Mouse (Mus musculus) R1 (cell line): Measurements from ENCODE around the gene Fhl5.
"Not testable (repeated sequence)": the region's sequence is repeated elsewhere in the genome, so short reads cannot be mapped to it uniquely, and the experiment has no call there.

Experiments used
- DNase-seq: peaks from one replicate; pipeline ENCODE4 v3.0.0-alpha.2; 2018; ENCODE audit warnings: low read depth, low spot score

Fhl5 gene

DNA sequence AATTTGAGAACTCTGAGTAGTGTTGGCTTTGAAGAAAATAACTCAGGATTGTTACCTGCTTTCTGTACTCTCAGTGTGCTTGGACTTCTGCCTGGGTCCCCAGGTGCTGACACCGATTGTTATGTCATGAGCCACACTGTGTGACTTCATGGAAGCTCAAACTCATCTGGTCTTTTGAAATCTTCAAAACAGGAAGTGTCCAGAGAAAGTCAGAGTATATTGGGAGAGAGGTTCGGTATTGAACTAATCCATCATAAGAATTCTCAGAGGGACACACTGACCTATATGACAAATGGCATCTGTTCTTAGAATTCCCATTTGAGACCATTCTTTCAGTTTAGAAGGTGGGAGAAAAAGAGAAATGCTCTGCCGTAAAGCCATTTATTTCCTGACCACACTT is at the start of gene Fhl5:
Fhl5 (minus strand) TSS at position 101 of the 400 bp plus-strand sequence.
- DNase-seq, result no peak

DNA sequence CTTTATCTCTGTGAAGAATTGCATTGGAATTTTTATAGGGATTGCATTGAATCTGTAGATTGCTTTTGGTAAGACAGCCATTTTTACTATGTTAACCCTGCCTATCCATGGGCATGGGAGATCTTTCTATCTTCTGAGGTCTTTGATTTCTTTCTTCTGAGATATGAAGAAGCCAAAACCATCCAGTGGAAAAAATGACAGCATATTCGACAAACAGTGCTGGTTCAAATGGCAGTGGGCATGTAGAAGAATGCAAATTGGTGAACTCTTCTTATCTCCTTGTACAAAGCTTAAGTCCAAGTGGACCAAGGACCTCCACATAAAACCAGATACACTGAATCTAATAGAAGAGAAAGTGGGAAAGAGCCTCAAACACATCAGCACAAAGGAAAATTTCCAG is 42.3 kb upstream of the Fhl5 start:
- not testable (repeated sequence) for DNase-seq

DNA sequence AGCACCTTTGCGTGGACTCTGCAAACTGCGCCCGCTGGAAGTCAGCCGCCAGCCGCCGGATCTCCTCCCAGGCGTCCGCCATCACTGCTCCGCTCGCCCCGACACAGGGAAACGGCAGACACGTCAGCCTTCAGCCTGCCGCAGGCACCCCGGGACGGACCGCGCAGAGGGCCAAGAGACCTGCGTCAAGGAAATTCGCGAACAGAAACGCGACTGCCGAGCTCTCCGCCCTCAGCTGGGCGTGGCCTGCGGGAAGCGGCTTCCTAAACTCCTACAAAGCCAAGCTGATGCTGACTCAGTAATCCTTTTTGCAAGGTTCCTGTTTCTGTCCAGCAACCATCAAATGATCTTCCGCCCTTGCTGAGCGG is 39.0 kb upstream of the Fhl5 start, which contains the start of gene Ufl1:
Ufl1 (minus strand) TSS at position 151 of the 368 bp plus-strand sequence.
- DNase-seq, result peak; percentile 95

DNA sequence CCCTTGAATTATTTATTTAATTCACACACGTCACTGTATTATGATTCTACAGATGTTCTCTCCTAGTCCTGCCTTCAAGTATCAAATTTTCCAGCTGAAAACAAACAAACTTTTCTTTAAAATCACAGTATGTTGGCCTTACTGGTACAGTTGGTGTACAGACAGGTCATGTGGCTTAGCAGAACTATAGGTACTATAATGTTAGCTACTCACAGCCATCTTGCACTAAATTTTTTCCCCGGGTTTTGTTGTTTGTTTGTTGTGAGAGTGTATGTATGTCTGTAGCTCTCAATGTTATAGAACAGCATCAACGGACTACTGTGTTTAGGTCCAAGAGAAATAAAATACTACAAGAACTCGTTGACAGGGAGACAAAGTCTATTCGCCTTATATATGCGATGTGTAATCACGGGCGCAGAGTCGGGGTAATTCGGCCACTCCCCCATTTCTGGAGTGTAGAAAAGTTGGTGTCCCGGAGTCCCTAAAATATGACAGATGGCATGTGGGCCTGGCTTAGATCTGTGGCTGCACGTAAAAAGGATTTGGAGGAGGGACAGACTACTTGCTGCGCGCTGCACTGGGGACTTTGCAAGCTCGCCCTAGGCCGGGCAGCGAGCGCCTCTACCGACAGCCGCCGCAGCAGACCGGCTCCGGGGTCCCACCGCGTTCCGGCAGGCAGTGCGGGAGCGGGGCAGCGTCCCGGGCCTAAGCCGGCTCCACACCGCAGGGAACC is 38.4 kb upstream of the Fhl5 start:
- peak; percentile 68 for DNase-seq

DNA sequence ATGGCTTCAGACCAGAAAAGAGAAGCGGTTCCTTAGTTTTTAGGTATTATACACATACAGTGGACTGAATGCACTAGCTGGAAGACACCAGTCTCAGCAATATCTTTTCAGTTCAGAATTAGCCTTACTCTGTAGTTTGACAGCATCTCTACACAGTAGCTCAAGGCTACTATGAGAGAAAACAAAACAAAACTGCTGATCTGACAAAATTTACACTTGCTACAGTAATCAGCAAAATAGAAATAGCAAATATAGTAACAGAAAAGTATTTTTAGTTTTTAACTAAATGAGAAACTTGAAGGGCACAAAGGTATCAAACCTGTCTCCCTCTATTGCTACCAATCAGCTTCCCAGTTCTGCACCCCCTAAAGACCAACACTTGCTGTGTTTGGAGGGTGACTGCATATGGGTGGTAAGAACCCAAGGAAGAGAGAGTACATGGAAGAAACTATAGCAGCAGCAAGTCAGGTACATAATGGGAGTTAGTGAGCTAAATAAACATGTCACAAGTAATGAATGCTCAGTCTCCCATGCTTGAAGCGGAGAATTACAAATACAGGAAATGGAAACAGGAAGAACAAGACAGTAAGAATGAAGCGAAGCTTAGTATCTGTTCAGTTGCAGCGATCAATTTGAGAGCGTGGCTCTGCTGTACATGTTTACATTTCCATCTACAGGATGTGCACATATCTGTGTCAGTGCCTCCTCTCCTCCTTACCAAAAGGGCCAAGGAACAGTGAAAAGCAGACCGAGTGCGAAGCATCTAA is 30.4 kb upstream of the Fhl5 start:
- no peak for DNase-seq

DNA sequence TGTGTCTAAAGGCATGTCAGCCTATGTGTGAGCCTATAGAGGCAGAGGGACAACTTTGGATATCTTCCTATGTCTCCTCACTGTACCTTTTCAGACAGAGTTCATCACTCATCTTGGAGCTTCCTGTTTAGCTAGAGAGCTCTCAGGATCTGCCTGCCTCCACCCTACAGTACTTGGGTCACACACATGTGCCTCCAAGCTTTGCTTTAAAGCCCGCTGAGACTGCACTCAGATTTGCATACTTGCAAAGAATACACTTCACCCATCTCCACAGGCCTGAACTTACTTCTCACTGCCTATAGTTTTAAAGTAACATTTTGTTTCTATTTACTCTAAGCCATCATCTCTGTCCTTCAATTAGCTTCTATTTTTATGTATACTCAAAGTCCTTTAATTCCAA is 29.2 kb upstream of the Fhl5 start:
- no peak for DNase-seq

DNA sequence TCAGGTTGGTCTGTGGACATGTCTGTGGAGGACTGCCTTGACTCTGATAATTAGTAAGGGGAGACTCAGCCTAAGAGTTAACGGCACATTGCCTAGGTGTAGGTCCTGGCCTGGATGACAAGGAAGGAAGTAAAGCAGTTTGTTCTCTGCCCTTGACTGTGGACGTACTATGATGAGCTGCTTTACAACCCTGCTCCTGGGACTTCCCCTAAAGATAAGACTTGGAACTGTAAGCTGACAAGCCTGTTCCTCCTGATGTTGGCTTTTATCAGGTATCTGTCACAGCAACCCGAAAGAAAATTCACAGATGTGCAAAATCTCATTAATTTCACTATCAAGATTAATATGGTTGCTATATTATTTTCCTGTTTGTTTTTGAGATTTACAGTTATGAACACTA is 24.5 kb upstream of the Fhl5 start:
- no peak for DNase-seq

DNA sequence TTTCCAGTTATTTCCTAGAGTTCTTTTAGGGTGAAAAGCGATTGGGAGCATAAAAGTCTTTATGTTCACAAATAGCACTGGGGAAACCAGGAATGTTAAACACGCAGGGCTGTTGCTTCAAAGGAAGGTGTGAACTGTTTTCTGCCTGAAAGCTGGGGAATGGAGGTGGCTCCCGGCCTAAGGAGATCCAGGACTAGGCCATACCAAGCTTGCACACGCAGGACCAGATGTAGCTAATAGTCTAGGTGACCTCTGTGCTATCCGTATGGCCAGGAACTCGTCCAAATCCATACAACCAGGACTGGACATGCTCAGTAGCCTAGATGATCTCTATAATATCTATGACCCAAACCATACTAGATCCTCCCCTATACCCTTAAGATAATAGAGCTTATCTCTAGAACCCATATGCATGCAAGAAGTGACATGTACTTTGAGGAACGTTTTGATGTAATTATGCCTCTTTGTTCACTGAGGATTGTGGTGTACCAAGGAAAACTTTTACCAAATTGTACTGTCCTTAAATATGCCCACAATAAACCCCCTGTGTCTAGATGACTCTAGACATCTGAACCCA is 15.2 kb upstream of the Fhl5 start:
- no peak for DNase-seq

DNA sequence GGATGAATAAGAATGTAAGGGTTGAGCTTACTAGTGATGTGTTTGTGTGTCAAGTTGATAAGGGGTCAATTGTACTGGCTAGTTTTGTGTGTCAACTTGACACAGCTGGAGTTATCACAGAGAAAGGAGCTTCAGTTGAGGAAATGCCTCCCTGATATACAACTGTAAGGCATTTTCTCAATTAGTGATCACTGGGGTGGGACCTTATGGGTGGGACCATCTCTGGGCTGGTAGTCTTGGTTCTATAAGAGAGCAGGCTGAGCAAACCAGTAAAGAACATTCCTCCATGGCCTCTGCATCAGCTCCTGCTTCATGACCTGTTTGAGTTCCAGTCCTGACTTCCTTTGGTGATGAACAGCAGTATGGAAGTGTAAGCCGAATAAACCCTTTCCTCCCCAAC is 7.0 kb downstream of the Fhl5 start:
- not testable (repeated sequence) for DNase-seq

DNA sequence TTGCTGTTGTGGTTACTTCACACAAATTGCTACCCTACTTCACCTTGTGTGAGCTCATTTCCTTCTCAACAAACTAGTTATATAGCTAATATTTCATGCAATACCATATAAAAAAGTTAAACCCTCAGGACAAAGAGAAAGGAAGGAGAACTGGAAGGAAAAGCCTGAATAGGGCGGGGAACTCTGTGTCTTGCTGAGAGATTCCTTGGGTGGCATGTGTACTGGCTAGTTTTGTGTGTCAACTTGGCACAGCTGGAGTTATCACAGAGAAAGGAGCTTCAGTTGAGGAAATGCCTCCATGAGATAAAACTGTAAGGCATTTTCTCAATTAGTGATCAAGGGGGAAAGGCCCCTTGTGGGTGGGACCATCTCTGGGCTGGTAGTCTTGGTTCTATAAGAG is 8.9 kb downstream of the Fhl5 start:
- DNase-seq, result not testable (repeated sequence)

DNA sequence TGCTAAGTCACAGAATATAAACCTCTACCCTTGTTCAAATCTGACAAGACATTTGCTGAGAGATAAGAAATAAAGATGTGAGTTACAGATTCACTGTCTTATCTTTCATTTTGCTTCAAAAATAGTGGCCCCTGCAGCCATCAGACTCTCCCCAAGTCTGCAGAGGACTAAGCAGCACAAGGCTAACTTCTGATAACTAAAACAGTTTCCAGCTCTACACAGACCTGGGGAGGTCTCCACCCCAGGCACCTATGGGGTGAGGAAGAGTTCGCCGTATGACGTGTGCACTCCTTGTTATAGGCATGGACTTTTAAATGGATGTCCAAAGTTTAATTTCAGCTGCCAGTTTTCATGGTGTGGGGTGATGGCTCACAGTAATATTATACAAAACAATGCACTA is 10.1 kb downstream of the Fhl5 start:
- no peak for DNase-seq

DNA sequence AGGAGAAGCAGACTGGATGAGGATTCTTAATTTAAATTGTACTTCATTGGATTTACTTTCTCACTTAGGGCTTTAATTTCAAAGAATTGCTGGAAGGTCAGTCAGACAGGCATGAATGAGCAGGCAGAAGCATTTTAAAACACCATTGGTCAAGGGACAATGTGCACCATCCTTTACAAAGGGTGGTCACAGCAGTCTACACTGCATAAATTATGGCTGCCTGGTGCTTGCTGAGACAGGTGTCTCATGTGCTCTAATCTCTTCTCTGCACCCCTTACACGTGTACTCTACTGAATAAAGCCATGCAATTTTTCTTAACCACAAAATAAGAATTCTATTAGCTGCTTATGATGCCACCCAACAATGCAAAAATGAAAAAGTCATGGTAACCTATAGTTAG is 15.1 kb downstream of the Fhl5 start:
- peak; percentile 3 for DNase-seq

DNA sequence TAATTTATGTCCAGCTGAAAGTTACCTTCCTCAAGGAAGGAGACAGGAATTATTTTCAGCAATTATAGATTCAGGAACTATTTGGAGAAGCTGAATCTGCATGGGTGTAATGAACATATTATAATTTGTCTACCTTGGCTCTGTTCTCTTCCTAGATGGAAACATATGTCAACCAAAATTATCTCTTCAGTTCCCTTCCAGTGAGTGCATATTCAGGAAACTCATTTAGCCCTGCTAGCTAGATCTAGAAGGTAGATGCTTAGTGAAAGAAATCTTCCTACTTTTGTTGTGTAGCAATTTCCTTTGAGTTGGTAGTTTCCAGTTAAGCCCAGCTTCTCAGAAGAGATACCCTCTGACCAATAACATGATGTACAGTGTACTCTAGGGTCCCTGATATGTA is 20.7 kb downstream of the Fhl5 start:
- DNase-seq, result no peak

DNA sequence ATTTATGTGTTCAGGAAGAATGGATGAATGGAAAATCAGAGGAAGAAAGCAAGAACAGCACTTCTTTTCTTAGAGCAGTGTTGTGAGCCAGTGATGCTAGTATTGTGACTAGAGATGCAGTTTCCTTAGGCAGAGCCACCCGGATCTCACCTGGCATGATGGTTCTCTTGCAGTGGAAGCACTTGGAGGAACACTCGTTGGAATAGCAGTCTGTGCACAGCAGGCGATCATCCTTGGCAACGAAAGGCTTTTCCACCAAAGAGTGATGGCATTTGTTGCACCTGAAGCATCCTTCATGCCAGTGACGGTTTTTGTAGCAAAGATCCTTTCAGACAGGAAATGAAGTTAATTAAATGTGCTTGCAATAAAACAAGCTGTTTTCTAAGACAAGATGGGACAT is 29.2 kb downstream of the Fhl5 start:
- no peak for DNase-seq

DNA sequence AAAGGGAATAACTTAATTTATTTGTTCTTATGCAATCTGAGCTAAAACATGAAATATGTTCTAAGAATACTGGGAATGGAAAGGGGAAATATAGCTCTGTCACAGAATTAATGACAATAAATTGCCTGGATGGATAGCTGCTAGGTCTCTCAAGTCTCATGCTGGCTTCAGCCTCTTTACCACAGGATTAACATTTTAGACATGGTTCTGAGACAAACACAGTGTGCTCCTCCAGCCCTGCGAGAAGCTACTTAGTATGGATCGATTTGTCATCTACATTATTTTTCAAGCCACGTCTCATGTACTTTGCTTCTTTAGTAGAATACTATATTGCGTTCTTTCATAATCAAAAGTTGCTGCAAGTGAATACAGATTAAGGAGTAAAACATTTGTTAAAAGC is 36.5 kb downstream of the Fhl5 start:
- no peak for DNase-seq

DNA sequence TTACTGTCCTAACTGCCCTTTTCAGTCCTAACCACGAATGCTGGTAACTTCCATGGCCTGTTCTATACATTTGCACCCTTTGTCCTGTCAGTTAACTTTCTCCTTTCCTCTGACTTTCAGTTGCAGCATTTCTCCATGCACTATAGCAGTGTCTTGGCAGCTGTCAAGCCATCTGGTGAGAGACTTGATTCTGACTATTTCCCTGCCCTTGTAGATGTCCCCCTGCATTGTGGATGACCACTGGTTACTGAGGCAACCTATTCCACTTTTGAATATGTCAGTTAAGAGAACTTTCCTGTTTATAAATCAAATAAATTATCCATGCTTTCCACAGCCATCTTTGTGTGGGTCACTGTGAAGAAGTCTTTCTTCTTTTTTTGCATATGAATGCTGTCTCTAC is 45.4 kb downstream of the Fhl5 start:
- DNase-seq, result no peak

DNA sequence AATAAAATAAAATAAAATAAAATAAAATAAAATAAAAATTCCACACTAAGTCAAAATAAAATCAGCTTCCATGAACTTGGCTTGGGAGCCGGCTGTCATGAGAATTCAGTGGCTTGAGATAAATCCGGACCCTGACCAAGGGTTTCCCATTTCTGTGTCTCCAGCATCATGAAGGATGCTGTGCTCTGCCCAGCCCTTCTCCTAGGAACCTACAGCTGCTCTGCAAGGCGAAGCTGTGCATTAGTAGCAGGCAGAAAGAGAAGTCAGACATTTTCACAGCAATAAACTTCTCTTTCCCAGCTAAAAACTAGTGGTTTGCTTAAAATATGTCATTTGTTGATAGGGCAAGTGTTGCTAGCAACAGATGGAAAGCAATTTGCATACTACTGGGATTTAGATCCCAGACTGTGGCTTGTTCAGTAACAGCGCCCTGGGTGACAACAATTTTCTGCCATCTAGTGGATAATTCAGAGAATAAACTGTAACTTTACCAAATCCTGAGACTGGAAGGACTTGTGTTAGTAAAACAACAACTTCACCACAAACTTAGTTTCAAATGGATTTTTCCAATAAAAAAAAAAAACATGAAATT is 63.0 kb downstream of the Fhl5 start:
- DNase-seq, result peak; percentile 50
